Mouse (Mus musculus) cerebellum, adult 9-10 months (tissue): ENCODE measurements around the gene Mri1.
"Not testable (repeated sequence)": the region's sequence is repeated elsewhere in the genome, so short reads cannot be mapped to it uniquely, and the experiment has no call there.

ENCODE experiments used
- DNase-seq: peaks from one replicate; pipeline ENCODE4 v3.0.0; 2022

Gene Mri1

DNA sequence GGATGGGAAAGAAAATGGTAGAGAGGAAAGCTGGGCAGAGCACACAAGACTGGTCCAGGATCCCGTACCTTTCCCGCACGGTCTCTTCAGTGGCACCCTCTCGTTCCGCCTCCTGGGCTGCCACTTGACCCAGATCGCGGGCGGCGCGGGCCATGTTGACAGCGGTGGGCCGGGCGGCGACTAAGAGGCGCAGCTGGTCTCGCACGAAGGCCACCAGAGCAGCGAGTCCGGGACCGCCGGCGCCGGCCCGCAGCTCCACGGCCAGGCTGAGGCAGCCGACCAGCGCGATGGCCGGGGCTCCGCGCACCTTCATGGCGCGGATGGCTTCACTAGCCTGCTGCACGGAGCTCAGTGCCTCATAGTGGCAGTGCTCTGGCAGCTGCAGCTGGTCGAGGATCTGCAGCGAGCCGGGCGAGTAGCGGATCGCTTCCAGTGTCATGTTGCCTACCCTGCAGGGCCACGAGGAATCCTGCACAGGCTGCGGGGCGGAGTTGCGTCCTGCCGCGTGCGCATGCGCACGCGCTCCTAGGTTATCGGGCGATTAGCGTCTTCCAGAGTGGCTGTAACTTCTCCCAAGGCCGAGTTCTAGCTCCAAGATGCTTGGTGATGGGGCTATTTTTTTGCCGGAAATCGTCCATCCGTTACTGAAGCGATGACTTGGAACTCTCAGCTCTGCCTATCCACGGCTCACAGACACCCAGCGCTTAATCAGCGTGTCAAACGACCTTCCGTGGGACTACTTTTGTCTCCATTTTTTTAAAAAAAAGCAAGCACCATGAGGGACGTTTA lies at the start of gene Mri1:
Gene Mri1 (minus strand): TSS at position 505 of the 789 bp plus-strand sequence.
- DNase-seq, result peak; percentile 84

GRCm38 (mm10) chr8:84303951-84304350 lies 46.8 kb upstream of the Mri1 start:
- no peak for DNase-seq

GRCm38 (mm10) chr8:84297029-84297785 lies 40.1 kb upstream of the Mri1 start:
- no peak for DNase-seq

GRCm38 (mm10) chr8:84291688-84292087 lies 34.6 kb upstream of the Mri1 start:
- peak; percentile 84 for DNase-seq

DNA sequence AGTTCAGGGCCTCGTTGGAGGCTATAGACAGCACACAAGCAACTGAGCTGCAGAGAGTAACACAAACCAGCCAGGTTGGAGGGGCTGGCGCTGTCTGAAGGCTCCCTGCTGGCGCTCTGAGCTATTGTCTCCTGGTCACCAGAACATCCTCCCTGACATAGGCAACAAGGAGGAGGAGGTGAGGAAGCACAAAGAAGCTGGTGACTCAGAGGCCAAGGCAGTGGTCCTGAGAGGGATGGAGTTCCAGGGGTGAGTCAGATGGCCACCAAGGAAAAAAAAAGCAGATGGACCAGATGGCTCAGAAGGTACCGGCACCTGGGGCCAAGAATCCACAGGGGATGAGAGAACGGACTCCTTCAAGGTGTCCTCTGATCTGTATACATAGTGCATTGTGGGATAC lies 34.0 kb upstream of the Mri1 start:
- peak; percentile 81 for DNase-seq

DNA sequence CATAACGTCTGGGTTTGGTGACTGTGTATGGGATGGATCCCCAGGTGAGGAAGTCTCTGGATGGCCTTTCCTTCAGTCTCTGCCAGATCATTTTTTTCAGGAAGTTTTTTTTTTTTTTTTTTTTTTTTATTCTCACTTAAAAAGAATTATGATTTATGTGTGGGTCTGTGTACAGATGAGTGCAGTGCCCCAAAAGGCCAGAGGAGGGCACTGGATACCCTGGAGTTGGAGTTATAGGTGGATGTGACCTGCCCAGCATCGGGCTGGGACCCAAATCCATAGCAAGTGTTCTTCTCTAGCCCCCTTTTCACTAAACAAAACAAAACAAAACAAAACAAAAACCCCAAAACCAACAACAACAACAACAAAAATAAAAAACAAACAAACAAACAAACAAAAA lies 31.8 kb upstream of the Mri1 start:
- DNase-seq, result no peak

DNA sequence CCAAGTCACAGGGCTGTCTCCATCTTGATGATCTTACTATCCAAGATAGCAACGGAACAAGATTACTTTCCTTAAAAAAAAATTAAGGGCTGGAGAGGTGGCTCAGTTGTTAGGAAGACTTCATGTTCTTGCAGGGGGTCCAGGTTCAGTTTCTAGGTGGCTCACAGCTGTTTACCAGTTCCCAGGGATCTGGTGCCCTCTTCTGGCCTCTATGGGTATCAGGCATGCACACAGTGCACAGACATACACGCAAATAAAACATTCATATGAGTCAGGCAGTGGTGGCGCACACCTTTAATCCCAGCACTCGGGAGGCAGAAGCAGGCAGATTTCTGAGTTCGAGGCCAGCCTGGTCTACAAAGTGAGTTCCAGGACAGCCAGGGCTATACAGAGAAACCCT lies 28.5 kb upstream of the Mri1 start:
- DNase-seq, result not testable (repeated sequence)

- no peak for DNase-seq
These were observed 27.5 kb upstream of the Mri1 start for GRCm38 (mm10) chr8:84284608-84285063.

DNA sequence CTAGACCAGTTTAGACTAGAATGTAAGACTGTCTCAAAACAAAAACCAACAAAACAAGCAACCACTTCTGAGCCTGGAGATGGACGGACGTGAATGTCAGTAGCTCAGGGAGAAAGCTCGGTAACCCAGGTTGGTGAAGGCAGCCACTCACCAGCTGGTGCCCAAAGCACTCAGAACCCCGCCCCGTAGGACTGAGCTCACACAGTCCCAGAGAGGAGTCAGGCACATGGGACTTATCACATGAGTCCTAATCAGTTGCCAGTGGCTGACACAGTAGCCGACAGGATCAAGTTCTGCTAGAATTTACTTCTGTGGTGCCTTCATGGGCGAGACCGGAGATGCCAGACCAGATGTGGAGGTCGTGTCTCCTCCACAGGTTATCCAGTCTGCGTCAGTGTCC lies 23.7 kb upstream of the Mri1 start:
- DNase-seq, result no peak

DNA sequence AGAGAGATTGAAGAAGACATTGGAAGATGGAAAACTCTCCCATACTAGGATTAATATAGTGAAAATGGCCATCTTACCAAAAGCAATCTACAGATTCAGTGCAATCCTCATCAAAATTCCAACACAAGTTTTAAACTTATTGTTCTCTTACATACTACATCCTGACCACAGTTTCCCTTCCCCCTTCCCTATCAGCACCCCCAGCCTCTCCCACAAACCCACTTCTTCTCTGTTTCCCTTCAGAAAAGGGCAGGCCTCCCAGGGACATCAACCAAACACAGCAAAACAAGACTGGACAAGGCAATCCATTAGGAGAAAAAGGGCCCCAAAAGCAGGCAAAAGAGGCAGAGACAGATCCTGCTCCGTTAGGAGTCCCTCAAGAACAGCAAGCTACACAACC lies 19.3 kb upstream of the Mri1 start:
- no peak for DNase-seq

DNA sequence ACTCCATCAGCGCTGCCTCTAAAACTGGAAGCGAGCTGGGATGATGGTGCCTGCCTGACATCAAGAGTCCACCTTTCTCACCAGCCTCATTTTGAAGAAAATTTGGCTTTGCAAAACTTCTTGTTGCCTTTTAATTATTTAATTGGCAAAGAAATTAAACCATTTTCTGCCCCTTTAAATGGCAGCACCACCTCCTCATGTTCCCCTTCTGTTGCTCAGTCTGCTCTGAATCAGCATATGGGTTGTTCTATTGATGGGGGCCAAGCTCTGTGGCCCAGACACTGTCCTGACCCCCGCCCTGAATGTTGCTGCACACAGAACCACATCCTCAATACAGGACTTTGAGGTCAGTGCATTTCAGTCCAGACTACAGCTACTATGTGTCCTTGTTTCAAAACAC lies 16.8 kb upstream of the Mri1 start:
- no peak for DNase-seq

- DNase-seq, result no peak
These were observed 15.2 kb upstream of the Mri1 start for GRCm38 (mm10) chr8:84272302-84272701.

- DNase-seq, result peak; percentile 100
These were observed 13.0 kb upstream of the Mri1 start, which contains the start of gene Ccdc130 for GRCm38 (mm10) chr8:84269950-84270773. TSS of gene Ccdc130 (minus strand) at chr8:84270380.

GRCm38 (mm10) chr8:84261098-84261497 lies 4.0 kb upstream of the Mri1 start:
- no peak for DNase-seq

DNA sequence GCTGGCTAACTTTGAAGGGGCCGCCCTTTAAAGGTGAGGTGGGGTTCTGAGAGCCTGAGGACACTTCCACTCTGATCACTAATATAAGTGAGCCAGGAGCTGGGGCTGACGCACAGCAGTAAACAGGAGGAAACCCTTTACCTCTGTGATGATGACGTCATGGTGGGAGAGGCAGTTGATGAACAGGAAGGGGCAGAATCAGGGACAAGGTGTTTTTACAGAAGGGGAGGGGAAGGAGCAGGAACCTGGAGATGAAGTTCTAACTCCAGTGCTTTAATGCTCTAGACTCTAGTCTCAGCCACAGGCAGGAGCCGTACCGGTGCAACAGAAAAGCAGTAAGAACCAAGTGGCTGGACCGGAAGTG lies 686 bp downstream of the Mri1 start:
- DNase-seq, result peak; percentile 61

- DNase-seq, result no peak
These were observed 1.3 kb downstream of the Mri1 start for GRCm38 (mm10) chr8:84255858-84256257.

DNA sequence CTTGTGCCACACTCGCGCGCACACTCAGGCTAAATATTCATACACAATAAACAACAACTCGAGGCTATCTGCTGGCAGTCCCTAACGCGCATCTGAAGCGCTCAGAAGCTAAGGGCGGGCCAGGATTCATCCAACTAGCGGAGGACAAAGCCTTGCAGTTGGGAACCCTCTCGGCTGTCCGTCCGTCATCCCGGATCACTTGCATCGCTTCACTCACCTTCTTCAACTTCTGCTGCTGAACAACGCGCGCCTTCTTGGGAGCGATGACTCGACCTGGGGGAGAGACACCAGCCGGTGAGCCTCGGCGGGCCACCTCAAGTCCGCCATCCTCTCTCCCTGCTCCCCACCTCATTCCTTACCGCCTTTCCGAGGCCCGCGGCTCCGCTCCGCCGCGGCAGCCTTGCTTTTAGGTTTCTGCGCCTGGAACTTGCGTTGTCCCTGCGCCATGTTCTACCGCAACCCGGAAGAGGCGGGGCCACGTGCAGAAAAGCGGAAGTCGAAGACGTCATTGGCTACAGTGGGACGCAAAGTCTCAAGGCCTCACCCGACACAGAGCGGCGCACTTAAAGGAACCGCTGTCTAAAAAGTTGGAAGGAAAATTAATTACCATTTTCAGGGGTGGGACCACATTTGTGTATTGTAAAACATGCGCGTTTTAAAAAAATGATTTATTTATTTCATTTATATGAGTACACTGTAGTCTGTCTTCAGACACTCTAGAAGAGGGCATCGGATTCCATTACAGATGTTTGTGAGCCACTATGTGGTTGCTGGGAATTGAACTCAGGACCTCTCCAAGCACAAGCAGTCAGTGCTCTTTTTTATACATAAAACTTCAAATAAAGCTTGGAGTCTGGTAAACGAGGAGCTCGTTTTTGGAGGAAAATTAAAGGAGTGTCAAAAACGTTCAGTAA lies 7.6 kb downstream of the Mri1 start, which contains the start of gene D8Ertd738e:
Gene D8Ertd738e (minus strand): TSS at position 463 of the 914 bp plus-strand sequence.
- peak; percentile 86 for DNase-seq

- no peak for DNase-seq
These were observed 15.3 kb downstream of the Mri1 start for GRCm38 (mm10) chr8:84241821-84242220.

GRCm38 (mm10) chr8:84241167-84241566 lies 16.0 kb downstream of the Mri1 start:
- no peak for DNase-seq

DNA sequence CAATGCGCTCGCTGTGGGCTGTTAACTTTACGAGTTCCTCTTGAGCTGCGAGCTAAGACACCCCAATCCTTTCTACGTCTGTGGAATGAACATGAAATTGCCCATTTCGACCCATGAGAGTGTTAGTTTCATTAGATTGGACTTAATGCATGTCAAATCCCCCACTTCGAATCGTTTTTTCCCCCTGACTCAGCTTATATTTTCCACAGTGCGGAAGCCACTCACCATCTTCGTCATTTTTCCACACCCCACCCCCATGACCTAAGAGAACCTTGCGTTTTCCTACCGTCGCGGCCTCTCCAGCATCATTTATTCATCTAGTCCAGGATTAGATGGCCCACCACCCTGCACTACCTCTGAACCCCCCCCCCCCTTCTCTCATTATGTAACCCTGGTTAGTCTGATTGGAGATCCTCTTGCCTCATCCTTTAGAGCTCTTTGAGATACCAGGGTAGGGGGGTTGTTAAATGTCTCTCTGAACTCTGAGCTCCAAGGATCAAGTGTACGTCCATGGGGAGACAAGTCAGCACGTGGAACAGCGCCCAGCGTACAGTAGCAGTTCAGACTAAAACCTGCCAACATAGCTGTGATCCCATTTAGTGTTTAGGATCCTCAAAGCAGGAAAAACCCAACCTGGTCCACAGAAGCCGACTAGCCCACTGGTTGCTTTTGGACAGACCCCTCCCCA lies 19.4 kb downstream of the Mri1 start:
- DNase-seq, result no peak

DNA sequence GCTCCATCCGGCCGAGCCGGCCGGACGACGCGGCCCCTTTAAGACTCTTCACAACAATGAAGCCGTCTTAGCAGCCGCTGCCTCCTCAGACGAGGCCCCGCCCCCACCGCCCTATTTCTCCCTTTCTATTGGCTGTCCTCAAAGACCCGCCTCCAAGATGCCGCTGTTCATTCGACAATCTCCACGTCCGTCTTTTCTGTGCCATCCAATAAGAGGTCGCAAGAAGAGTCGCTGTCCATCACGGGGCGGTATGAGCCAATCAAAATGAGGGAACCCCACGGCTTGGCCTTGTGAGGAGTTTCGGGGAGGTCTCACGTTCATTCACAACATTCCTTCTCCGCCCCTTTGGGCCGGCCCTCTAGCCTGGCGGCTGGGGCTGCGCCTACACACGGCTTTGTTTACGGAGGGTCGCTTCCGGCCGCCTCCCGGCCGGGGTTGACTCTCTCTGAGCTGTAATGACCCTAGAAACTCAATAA lies 20.1 kb downstream of the Mri1 start, which contains the start of gene Zswim4:
Gene Zswim4 (minus strand): TSS at position 58 of the 476 bp plus-strand sequence.
- DNase-seq, result peak; percentile 100
